ENCODE assay signal across 8 mouse cellular contexts in the genomic region with DNA sequence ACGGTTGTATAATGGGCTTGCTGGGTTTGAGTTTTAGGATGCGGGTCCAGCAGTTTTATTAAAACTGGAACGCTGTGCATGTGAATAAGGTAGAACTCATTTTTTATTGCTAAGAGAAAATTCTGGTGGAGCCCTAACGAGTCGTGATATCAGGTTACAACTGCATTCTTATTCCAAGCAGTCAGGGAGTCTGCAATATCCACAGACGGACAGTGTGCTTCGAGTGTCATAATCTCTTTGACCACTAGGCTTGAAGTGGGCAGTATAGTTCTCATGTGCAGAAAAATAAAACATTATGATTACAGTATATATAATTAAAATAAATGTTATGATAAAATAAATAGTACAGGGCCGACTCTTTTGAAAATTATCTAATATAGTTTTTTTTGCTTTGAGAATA. TPM values are rescaled to one million over a fixed set of nuclear protein-coding genes. Genes with fewer than 3 reads are reported as not detected.
DNase-seq lines count a peak whose midpoint lies in the region; ATAC-seq and TF ChIP-seq lines count a peak whose summit lies in the region.

No protein-coding gene starts in this region.

- peak overlapping the region; percentile 97 for H3K4me2 ChIP-seq in heart, embryonic 13.5 days
- no peak overlapping the region for H3K4me2 ChIP-seq in heart, embryonic 12.5 days
- H3K4me2 ChIP-seq in hindbrain, embryonic 16.5 days (ENCODE audit: low read length): peak overlapping the region; percentile 37
- peak overlapping the region; percentile 99 for H3K4me2 ChIP-seq in midbrain, postnatal 0 days (ENCODE audit: low read depth, low read length, poor library complexity, severe bottlenecking)

- H3K4me1 ChIP-seq in heart, embryonic 13.5 days: peaks cover 22% of the 10 kb centered on the region
- H3K4me1 ChIP-seq in heart, embryonic 12.5 days (replicated peaks): peaks cover 8% of the 10 kb centered on the region
- H3K4me1 ChIP-seq in hindbrain, embryonic 16.5 days (ENCODE audit: control insufficient read depth, insufficient read depth, low read depth, low read length): peaks cover 9% of the 10 kb centered on the region
- no peaks in the 10 kb centered on the region for H3K4me1 ChIP-seq in midbrain, postnatal 0 days (ENCODE audit: insufficient read depth, low read length)

- peak; percentile 85 for DNase-seq in 416B (ENCODE audit: low read depth)
- DNase-seq in cerebellum, adult 18-20 months: peak; percentile 52 to 55
- peak; percentile 68 for DNase-seq in midbrain, postnatal 0 days (ENCODE audit: low spot score)
- no peak for DNase-seq in urinary bladder, postnatal 10 days (ENCODE audit: low spot score)
- DNase-seq in T-cell, adult 2 months (ENCODE audit: low spot score): no peak

- no peaks in the 10 kb centered on the region for H3K27me3 ChIP-seq in heart, embryonic 13.5 days (replicated peaks)
- no peaks in the 10 kb centered on the region for H3K27me3 ChIP-seq in heart, embryonic 12.5 days (replicated peaks)
- no peaks in the 10 kb centered on the region for H3K27me3 ChIP-seq in hindbrain, embryonic 16.5 days (replicated peaks; ENCODE audit: control insufficient read depth, insufficient read depth, low read length)
- no peaks in the 10 kb centered on the region for H3K27me3 ChIP-seq in midbrain, postnatal 0 days (ENCODE audit: insufficient read depth, low read length)

- no peak overlapping the region for H3K4me3 ChIP-seq in heart, embryonic 13.5 days
- H3K4me3 ChIP-seq in heart, embryonic 12.5 days: no peak overlapping the region
- no peak overlapping the region for H3K4me3 ChIP-seq in hindbrain, embryonic 16.5 days (ENCODE audit: low read length)
- 0 out of 2 replicates have a peak overlapping the region, but pooled peaks have one; percentile 91 for H3K4me3 ChIP-seq in midbrain, postnatal 0 days (ENCODE audit: low read depth, low read length)

- H3K27ac ChIP-seq in heart, embryonic 13.5 days (replicated peaks): no peak overlapping the region
- H3K27ac ChIP-seq in heart, embryonic 12.5 days (ENCODE audit: poor library complexity, severe bottlenecking): no peak overlapping the region
- H3K27ac ChIP-seq in hindbrain, embryonic 16.5 days (ENCODE audit: low read depth, low read length): no peak overlapping the region
- no peak overlapping the region for H3K27ac ChIP-seq in midbrain, postnatal 0 days (ENCODE audit: low read depth, low read length)

- H3K9ac ChIP-seq in heart, embryonic 13.5 days: no peak overlapping the region
- H3K9ac ChIP-seq in heart, embryonic 12.5 days: no peak overlapping the region
- no peak overlapping the region for H3K9ac ChIP-seq in hindbrain, embryonic 16.5 days (ENCODE audit: low read depth, low read length)
- no peak overlapping the region for H3K9ac ChIP-seq in midbrain, postnatal 0 days (replicated peaks; ENCODE audit: low read length, poor library complexity, severe bottlenecking)

- ATAC-seq in heart, embryonic 13.5 days (ENCODE audit: extremely low read depth, insufficient number of reproducible peaks, low FRiP score, low TSS enrichment): no peak
- no peak for ATAC-seq in heart, embryonic 12.5 days (ENCODE audit: insufficient number of reproducible peaks, low FRiP score)
- ATAC-seq in hindbrain, embryonic 16.5 days: no peak
- no peak for ATAC-seq in midbrain, postnatal 0 days (ENCODE audit: low FRiP score)

- no peaks in the 10 kb centered on the region for H3K9me3 ChIP-seq in heart, embryonic 13.5 days
- H3K9me3 ChIP-seq in heart, embryonic 12.5 days (replicated peaks): no peaks in the 10 kb centered on the region
- H3K9me3 ChIP-seq in hindbrain, embryonic 16.5 days (ENCODE audit: control insufficient read depth, low read length): no peaks in the 10 kb centered on the region
- no peaks in the 10 kb centered on the region for H3K9me3 ChIP-seq in midbrain, postnatal 0 days (ENCODE audit: low read length)

- peak; percentile 75 for TF ChIP-seq CTCF in midbrain, postnatal 0 days (IDR thresholded peaks at IDR 0.05)

- H3K36me3 ChIP-seq in heart, embryonic 13.5 days: no peaks in the 10 kb centered on the region
- no peaks in the 10 kb centered on the region for H3K36me3 ChIP-seq in heart, embryonic 12.5 days
- no peaks in the 10 kb centered on the region for H3K36me3 ChIP-seq in hindbrain, embryonic 16.5 days (ENCODE audit: control insufficient read depth, insufficient read depth, low read length)
- no peaks in the 10 kb centered on the region for H3K36me3 ChIP-seq in midbrain, postnatal 0 days (ENCODE audit: insufficient read depth, low read length)

- 26% methylated on average over 8 of the region's 8 CpGs for WGBS in heart, embryonic 13.5 days
- 20% methylated on average over 8 of the region's 8 CpGs for WGBS in heart, embryonic 12.5 days
- 24% methylated on average over 8 of the region's 8 CpGs for WGBS in hindbrain, embryonic 16.5 days
- 21% methylated on average over 8 of the region's 8 CpGs for WGBS in midbrain, postnatal 0 days

RNA-seq across cellular contexts. Expression of a gene that starts 3.1 kb away (rescaled TPM):
- polyA plus RNA-seq in heart, embryonic 13.5 days (2015; fragmentation: Nextera tagmentation; extraction: Ambion mirVana): 3.8 and 4.2 TPM in 2 replicates
- polyA plus RNA-seq in heart, embryonic 12.5 days (2016; fragmentation: Nextera tagmentation; extraction: Ambion mirVana): 5.3 and 5.8 TPM in 2 replicates
- 10.6 and 12.5 TPM in 2 replicates for polyA plus RNA-seq in hindbrain, embryonic 16.5 days (2015; fragmentation: Nextera tagmentation; extraction: Ambion mirVana)
- 37.5 and 40.9 TPM in 2 replicates for total RNA-seq in midbrain, postnatal 0 days (2014; rRNA removed)
- 10.6 and 10.8 TPM in 2 replicates for polyA plus RNA-seq in midbrain, postnatal 0 days (2015; fragmentation: Nextera tagmentation; extraction: Ambion mirVana)

Comparison
In these comparisons a context has a peak if more than half of its experiments do, and no peak if none do; other contexts are left out.
1. DNase-seq: peak in 416B (single experiment), cerebellum, adult 18-20 months (2 of 2) and midbrain, postnatal 0 days (single experiment); none in urinary bladder, postnatal 10 days (single experiment) and T-cell, adult 2 months (single experiment).